Mouse (Mus musculus): ENCODE measurements at regions not wholly inside any gene's neighbourhood (a gene's known extent, or its start where the extent isn't known, plus 50 kb on each side); places are given as distances from the start of the nearest gene placed in this dataset.

DNA sequence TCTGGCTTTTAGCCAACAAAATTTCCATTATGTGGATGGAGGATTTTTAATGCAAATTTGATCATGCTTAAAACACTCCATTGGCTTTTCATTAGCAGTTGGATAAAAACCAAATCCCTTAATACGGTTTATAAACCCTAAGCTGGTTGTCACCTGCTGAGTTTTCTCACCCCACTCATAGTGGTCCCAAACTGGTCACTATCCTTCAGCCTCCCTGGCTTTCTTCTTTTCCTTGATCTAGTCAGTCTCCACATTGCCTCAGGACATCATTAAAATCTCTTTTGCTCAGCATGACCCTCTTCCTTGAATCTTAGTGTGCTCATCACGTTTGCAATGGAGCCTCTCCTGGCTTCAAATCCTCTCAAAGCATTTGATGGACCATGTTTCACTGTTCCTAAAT lies 340.9 kb upstream of the Cntn3 start:
- no peak for DNase-seq

DNA sequence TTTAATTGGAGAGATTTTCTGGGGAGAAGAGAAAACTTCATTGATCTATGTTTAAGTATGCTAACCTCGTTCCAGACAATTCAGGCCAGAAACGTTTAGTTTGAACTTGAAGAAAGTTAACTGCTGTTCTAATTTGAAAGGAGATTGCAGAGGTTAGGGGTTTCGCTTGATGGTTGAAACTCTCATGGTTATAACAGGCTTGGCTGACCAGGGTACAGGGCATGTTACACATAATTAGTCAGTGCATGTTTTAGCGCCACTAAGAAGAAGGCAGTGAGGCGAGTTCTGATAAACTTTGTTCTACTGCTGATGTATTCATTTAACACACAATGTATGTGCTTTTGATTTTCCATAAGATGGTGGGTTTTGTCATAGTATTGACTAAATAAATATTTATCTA lies 331.1 kb upstream of the Cntn3 start:
- DNase-seq = no peak

DNA sequence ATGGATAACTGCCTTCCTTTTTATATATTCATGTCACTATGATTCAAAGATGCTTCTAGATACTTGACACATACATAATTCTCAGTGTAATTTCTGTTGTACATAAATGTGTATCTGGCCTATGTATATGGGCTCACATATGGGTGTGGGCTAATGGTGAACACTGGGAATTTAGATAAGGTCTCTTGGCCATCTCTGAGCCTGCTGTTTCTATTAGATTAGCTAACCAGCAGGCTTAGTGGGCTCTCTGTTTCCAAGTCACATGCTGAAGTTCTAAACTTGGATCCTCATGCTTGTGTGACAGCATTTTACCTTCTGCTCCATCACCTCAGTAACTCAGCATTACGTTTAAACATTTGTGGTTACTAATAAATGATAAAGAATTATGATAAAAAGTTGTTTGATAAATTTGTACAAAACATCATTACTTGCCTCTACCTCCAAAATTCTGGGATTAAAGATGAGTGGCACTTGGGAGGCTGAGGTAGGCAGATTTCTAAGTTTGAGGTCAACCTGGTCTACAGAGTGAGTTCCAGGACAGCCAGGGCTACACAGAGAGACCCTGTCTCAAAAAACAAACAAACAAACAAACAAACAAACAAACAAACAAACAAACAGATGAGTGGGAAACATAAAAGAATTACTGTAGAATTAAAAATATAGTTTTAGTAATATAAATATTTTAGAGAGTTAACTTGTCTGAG lies 327.7 kb upstream of the Cntn3 start:
- no peak for DNase-seq

DNA sequence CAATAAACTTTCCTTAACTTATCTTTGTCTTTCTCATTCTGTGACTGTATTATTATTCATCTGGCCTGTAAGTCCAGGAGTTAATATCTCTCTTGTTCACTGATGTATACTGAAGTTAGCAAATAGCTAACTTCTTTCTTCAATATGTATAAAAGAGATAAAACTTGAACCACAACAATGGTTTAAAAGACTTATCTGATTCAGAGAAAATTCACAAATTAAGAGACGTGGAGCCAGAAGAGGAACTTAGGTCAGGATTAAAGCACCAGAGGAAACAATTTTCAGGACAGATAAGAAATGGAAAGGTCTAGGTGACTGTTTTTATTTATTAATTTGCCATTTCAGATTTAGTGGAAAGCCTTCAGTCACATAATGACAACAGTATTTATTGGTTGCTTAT lies 295.5 kb upstream of the Cntn3 start:
- no peak for DNase-seq

DNA sequence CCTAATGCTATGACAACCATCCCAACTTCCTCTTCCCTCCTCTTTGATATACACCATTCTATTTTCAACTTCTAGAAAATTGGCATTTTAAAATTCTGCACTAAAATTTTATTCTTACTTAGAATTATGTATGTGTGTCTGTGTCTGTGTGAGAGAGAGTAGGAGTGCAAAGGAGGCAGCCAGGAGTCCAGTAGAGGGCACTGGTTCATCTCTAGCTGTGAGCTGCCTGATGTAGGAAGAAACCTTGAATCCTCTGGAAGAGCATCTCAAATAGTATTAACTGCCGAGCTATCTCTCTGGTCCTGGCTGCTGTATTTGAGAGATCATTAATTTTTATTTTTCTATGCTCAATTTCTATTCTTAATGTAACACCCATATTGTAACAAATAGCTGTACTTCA lies 271.6 kb upstream of the Cntn3 start:
- DNase-seq = peak; percentile 2

DNA sequence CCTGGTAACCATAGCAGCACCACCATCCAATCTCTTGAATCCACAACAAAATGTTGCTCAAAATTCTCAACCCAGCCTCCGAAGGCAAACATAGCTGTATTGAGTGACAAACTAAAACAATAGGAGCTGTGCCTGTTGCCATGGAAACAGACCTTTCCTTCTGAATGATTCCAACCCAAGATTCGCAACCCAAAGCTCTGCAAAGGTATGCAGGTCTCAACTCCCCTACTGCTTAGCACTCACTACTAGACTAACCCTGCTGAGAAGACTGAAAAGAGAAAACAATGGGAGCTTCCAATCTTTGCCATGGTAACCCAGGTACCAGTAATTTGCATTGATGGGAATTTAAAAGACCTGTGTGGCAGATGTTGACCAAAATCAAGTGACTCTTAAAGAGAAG lies 260.2 kb upstream of the Cntn3 start:
- DNase-seq = no peak

Data from lung, postnatal 36 days (tissue).